Mouse (Mus musculus): ENCODE data around the gene Dab1.
A peak's percentile ranks its signal among the peaks of the same experiment; 100 is the strongest.

The Dab1 gene

GRCm38 (mm10) chr4:104399106-104399730, 780.1 kb downstream of the Dab1 start:
- no peak for DNase-seq

GRCm38 (mm10) chr4:104404099-104404498, 784.9 kb downstream of the Dab1 start:
- no peak for DNase-seq

- DNase-seq = no peak
Measured at GRCm38 (mm10) chr4:104410922-104411321, 791.8 kb downstream of the Dab1 start.

- no peak for DNase-seq
Measured at GRCm38 (mm10) chr4:104415482-104415881, 796.3 kb downstream of the Dab1 start.

GRCm38 (mm10) chr4:104418354-104418753, 799.2 kb downstream of the Dab1 start:
- DNase-seq = no peak

- DNase-seq = no peak
Measured at GRCm38 (mm10) chr4:104420983-104421680, 802.0 kb downstream of the Dab1 start.

- no peak for DNase-seq
Measured at GRCm38 (mm10) chr4:104429127-104429526, 810.0 kb downstream of the Dab1 start.

- no peak for DNase-seq
Measured at GRCm38 (mm10) chr4:104431231-104431855, 812.2 kb downstream of the Dab1 start.

GRCm38 (mm10) chr4:104432150-104432549, 813.0 kb downstream of the Dab1 start:
- DNase-seq = no peak

- no peak for DNase-seq
Measured at GRCm38 (mm10) chr4:104435736-104436135, 816.6 kb downstream of the Dab1 start.

- DNase-seq = no peak
Measured at GRCm38 (mm10) chr4:104436411-104436810, 817.3 kb downstream of the Dab1 start.

GRCm38 (mm10) chr4:104438730-104439129, 819.6 kb downstream of the Dab1 start:
- DNase-seq = no peak

GRCm38 (mm10) chr4:104439641-104440040, 820.5 kb downstream of the Dab1 start:
- DNase-seq = no peak

GRCm38 (mm10) chr4:104442925-104443747, 824.0 kb downstream of the Dab1 start:
- no peak for DNase-seq

- DNase-seq = no peak
Measured at GRCm38 (mm10) chr4:104443775-104444174, 824.6 kb downstream of the Dab1 start.

- DNase-seq = no peak
Measured at GRCm38 (mm10) chr4:104444985-104445384, 825.8 kb downstream of the Dab1 start.

- no peak for DNase-seq
Measured at GRCm38 (mm10) chr4:104448199-104448598, 829.0 kb downstream of the Dab1 start.

- no peak for DNase-seq
Measured at GRCm38 (mm10) chr4:104450645-104451044, 831.5 kb downstream of the Dab1 start.

- DNase-seq = peak; percentile 70
Measured at GRCm38 (mm10) chr4:104452587-104452986, 833.4 kb downstream of the Dab1 start.

GRCm38 (mm10) chr4:104455151-104455550, 836.0 kb downstream of the Dab1 start:
- no peak for DNase-seq

GRCm38 (mm10) chr4:104455760-104456159, 836.6 kb downstream of the Dab1 start:
- no peak for DNase-seq

- no peak for DNase-seq
Measured at GRCm38 (mm10) chr4:104456173-104456873, 837.2 kb downstream of the Dab1 start.

- peak; percentile 60 for DNase-seq
Measured at GRCm38 (mm10) chr4:104458726-104459125, 839.6 kb downstream of the Dab1 start.
